Mouse (Mus musculus) heart, embryonic 11.5 days (tissue): ENCODE results near the gene Hist1h2be. TPM values are rescaled to one million over a fixed set of nuclear protein-coding genes. Genes with fewer than 3 reads are reported as not detected.
A peak's percentile ranks its signal among the peaks of the same experiment; 100 is the strongest.
"Not testable (repeated sequence)": the region's sequence is repeated elsewhere in the genome, so short reads cannot be mapped to it uniquely, and the experiment has no call there.

ENCODE experiments used
- ATAC-seq: fragments of 200-750 bp; cut with Nextera tagmentation; replicated peaks from 2 replicates; pipeline ENCODE4 v1.8.0; 2017; ENCODE audit warnings: moderate library complexity; ENCODE audit not compliant: insufficient number of reproducible peaks, low FRiP score, low TSS enrichment
- H3K27ac ChIP-seq: fragments of 300-500 bp; sonication (generic); 2 replicates; pipeline ENCODE4 v1.5.1; 2014; ENCODE audit warnings: mild to moderate bottlenecking, low read depth, low read length
- H3K27me3 ChIP-seq: fragments of 300-500 bp; sonication (generic); 2 replicates; pipeline ENCODE4 v1.6.1; 2014; ENCODE audit warnings: mild to moderate bottlenecking, low read length, mixed read lengths; ENCODE audit not compliant: control insufficient read depth, insufficient read depth
- H3K36me3 ChIP-seq: fragments of 300-500 bp; sonication (generic); 2 replicates; pipeline ENCODE4 v1.6.1; 2014; ENCODE audit warnings: mild to moderate bottlenecking, low read length, moderate library complexity, mixed read lengths; ENCODE audit not compliant: control insufficient read depth, insufficient read depth
- H3K4me1 ChIP-seq: fragments of 300-500 bp; sonication (generic); 2 replicates; pipeline ENCODE4 v1.6.1; 2014; ENCODE audit warnings: low read length; ENCODE audit not compliant: control insufficient read depth, insufficient read depth
- H3K4me2 ChIP-seq: fragments of 300-500 bp; sonication (generic); 2 replicates; pipeline ENCODE4 v1.6.1; 2014; ENCODE audit warnings: mild to moderate bottlenecking, moderate library complexity
- H3K4me3 ChIP-seq: fragments of 300-500 bp; sonication (generic); 2 replicates; pipeline ENCODE4 v1.5.1; 2014; ENCODE audit warnings: low read depth, low read length
- H3K9ac ChIP-seq: fragments of 300-500 bp; sonication (generic); 2 replicates; pipeline ENCODE4 v1.6.1; 2014; ENCODE audit warnings: mild to moderate bottlenecking, low read depth, low read length, moderate library complexity
- H3K9me3 ChIP-seq: fragments of 300-500 bp; sonication (generic); replicated peaks from 2 replicates; pipeline ENCODE4 v1.6.1; 2016; ENCODE audit warnings: low read length; ENCODE audit not compliant: control insufficient read depth
- WGBS: fragments of 180-500 bp; shearing (Covaris S2); extraction: QIAGEN DNeasy Blood & Tissue Kit; methylation state at CpG from one replicate; pipeline ENCODE4 v1.1.7; 2014; ENCODE audit not compliant: insufficient replicate concordance; 5-methylcytosine and 5-hydroxymethylcytosine counted together
- polyA plus RNA-seq: library from polyadenylated mRNA; unstranded; fragments of >200 nt; fragmentation: Nextera tagmentation; extraction: Ambion mirVana; gene quantifications from 2 replicates; pipeline ENCODE4 v1.2.1, GENCODE M21; 2014

Gene Hist1h2be
- polyA plus RNA-seq, 1 experiment from 2014 or later: 2.4 TPM

DNA sequence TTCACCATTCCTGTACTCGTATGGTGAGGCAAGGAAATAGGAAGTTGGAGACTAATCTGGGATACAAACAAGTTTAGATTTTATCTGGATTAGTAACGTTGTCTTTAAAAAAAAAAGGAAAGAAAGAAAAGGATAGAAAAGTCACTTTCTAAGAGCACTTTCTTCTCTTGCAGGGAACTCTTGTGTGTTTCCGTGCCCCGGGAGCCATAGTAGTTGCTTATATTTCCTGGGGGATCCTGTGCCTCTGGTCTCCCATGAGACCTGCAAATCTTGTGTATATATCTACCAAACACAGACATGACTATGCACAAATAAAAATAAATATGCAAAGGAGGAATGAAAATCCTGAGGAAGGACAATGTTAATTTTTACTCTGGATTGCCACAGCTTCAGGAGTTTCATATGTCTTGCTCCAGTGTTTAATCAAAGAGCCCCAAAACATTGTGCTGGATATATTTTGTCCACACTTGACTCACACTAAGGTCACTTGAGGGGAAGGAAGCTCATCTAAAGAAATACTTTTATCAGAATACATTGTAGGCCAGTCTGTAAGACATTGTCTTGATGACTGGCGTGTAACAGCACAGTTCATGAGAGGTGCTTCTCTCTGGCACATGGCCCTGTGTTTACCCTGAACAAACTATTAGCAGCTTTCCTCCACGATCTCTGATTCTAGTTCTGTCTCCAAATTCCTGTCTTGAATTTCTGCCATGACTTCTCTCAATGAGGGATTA lies 43.9 kb downstream of the Hist1h2be start:
- Histone ChIP-seq H3K9ac (peak overlapping the region; percentile 76), H3K36me3 (no peaks in the 10 kb centered on the region), H3K9me3 (no peaks in the 10 kb centered on the region), H3K4me3 (peak overlapping the region; percentile 45), H3K4me1 (peaks cover 11% of the 10 kb centered on the region; the same call in 1 of the 2 replicates), H3K27me3 (no peaks in the 10 kb centered on the region), H3K4me2 (peak overlapping the region; percentile 68), H3K27ac (peak overlapping the region; percentile 84)
- 60% methylated on average over 6 of the region's 6 CpGs for WGBS
- ATAC-seq: no peak

DNA sequence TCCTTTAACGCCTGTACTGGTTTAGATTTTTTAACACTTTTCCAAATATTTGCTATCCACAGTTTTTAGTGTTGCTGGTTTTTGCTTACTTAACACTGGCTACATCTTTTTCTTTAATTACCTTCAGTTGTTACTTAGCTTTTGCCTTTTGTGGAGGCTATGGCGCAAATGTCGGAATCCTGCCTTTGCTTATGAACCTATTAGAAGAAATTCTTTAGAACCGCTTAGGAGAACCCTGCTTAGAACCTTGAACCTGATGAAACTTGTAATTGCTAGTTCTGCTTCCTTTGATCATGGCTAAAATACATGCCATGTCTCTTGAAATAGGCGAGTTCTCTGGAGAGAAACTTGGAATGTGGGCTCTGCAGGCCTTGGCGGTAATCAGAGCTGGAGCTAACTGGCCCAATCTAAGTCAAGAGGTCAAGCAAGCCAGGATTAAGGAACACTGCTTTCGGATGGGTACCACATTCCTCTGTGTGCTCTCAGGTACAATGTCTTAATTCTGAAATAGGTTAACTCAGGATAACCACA lies 44.5 kb downstream of the Hist1h2be start:
- Histone ChIP-seq H3K4me1 (peaks cover 8% of the 10 kb centered on the region; the same call in 1 of the 2 replicates), H3K27me3 (no peaks in the 10 kb centered on the region), H3K4me2 (peak overlapping the region; percentile 68), H3K9ac (peak overlapping the region; percentile 76), H3K9me3 (no peaks in the 10 kb centered on the region), H3K27ac (peak overlapping the region; percentile 84), H3K36me3 (no peaks in the 10 kb centered on the region), H3K4me3 (peak overlapping the region; percentile 45)
- WGBS: 13% methylated on average over 7 of the region's 7 CpGs
- ATAC-seq: no peak

DNA sequence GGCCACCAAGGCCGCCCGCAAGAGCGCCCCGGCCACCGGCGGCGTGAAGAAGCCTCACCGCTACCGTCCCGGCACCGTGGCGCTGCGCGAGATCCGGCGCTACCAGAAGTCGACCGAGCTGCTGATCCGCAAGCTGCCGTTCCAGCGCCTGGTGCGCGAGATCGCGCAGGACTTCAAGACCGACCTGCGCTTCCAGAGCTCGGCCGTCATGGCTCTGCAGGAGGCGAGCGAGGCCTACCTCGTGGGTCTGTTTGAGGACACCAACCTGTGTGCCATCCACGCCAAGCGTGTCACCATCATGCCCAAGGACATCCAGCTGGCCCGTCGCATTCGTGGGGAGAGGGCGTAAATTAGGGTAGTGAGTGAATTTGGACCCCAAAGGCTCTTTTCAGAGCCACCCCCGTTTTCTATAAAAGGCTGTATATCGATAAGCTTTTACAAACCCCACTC lies 45.0 kb downstream of the Hist1h2be start:
- peak overlapping the region; percentile 45 for H3K4me3 ChIP-seq
- WGBS: 0% methylated on average over 11 of the region's 40 CpGs
- H3K4me2 ChIP-seq: peak overlapping the region; percentile 68
- H3K27ac ChIP-seq: peak overlapping the region; percentile 84
- not testable (repeated sequence) for H3K9me3 ChIP-seq, H3K27me3 ChIP-seq, H3K4me1 ChIP-seq, H3K36me3 ChIP-seq, ATAC-seq
- peak overlapping the region; percentile 76 for H3K9ac ChIP-seq

DNA sequence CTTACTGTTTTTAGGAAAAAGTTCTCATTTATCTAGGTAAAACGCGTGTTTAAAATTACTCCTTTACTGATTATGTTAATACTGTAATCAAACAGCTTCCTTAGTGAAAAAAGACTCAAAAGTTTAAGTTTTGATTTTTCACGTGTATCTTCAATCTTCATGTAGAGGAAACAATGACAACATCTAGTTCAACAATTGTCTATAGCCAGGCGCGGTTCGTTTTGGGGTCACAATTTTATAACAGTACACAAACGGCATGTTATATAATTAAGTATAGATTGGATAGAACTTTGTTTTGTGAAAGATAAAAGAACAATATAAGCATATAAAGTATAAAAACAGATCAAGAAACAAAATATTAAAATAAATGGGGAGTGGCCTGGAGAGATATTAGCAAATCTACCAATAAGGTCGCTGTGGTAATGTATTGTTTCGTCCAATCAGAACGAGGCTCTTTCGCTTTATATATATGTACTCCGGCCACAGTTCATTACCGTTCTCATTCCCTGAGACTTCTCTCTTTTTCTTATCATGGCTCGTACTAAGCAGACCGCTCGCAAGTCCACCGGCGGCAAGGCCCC lies 45.6 kb downstream of the Hist1h2be start, which contains the start of gene Hist1h3d:
Hist1h3d (plus strand) TSS at position 493 of the 581 bp plus-strand sequence.
- Histone ChIP-seq H3K9me3 (no peaks in the 10 kb centered on the region), H3K27me3 (no peaks in the 10 kb centered on the region), H3K36me3 (no peaks in the 10 kb centered on the region), H3K4me2 (peak within 1 kb of the TSS; percentile 68), H3K9ac (peak within 1 kb of the TSS; percentile 76), H3K27ac (peak within 1 kb of the TSS; percentile 84), H3K4me1 (peaks cover 8% of the 10 kb centered on the region; the same call in 1 of the 2 replicates), H3K4me3 (peak within 1 kb of the TSS; percentile 45)
- ATAC-seq: peak; percentile 60
- WGBS: under 1% methylated on average over 18 of the region's 18 CpGs

DNA sequence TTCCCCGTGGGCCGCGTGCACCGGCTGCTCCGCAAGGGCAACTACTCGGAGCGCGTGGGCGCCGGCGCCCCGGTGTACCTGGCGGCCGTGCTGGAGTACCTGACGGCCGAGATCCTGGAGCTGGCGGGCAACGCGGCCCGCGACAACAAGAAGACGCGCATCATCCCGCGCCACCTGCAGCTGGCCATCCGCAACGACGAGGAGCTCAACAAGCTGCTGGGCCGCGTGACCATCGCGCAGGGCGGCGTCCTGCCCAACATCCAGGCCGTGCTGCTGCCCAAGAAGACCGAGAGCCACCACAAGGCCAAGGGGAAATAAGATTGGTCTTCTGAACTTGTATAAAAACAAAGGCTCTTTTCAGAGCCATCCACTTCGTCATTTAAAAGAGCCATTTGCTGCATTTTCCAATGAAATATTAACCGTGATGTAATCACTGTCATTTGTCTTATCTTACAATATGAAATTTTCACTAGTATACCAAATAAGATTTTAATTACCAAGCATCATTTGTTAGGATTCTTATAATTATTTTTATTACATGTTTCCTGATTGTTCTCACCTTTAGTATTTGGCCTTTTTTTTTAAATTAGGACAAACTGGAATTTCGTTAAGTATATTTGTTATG lies 46.3 kb downstream of the Hist1h2be start:
- Histone ChIP-seq H3K4me2 (peak overlapping the region; percentile 75), H3K9ac (peak overlapping the region; percentile 59; the same call in 1 of the 2 replicates), H3K27ac (peak overlapping the region; percentile 96), H3K4me1 (peaks cover 10% of the 10 kb centered on the region), H3K4me3 (peak overlapping the region; percentile 25)
- 5% methylated on average over 5 of the region's 39 CpGs for WGBS
- ATAC-seq, H3K36me3 ChIP-seq, H3K27me3 ChIP-seq, H3K9me3 ChIP-seq: not testable (repeated sequence)

DNA sequence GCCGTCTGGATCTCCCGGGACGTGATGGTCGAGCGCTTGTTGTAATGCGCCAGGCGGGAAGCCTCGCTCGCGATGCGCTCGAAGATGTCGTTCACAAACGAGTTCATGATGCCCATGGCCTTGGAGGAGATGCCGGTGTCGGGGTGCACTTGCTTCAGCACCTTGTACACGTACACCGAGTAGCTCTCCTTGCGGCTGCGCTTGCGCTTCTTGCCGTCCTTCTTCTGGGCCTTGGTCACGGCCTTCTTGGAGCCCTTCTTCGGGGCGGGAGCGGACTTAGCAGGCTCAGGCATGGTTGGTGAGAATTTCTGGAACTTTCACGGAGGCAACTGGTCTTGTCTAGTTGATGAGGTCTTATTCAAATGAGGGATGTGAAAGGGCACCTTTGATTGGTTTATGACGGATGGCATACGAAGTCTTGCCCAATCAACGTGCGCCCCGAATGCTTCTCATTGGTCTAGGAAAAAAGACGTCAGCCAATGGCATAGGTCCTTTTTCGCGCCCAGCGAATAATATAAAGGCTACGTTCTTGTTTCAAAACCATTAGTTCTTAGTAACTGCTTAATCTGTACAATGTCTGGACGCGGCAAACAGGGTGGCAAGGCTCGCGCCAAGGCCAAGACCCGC lies 46.9 kb downstream of the Hist1h2be start, which contains the start of the genes Hist1h2bf and Hist1h2ad:
Hist1h2bf (minus strand) TSS at position 299 of the 627 bp plus-strand sequence.
Hist1h2ad (plus strand) TSS at position 484 of the 627 bp plus-strand sequence.
- not testable (repeated sequence) for H3K9me3 ChIP-seq, H3K36me3 ChIP-seq, H3K27me3 ChIP-seq
- WGBS: under 1% methylated on average over 30 of the region's 42 CpGs
- Histone ChIP-seq H3K4me2 (peak within 1 kb of the TSS; percentile 75), H3K27ac (peak within 1 kb of the TSS; percentile 96), H3K4me3 (peak within 1 kb of the TSS; percentile 45), H3K4me1 (peaks cover 10% of the 10 kb centered on the region), H3K9ac (peak within 1 kb of the TSS; percentile 76)
- ATAC-seq: peak; percentile 90

DNA sequence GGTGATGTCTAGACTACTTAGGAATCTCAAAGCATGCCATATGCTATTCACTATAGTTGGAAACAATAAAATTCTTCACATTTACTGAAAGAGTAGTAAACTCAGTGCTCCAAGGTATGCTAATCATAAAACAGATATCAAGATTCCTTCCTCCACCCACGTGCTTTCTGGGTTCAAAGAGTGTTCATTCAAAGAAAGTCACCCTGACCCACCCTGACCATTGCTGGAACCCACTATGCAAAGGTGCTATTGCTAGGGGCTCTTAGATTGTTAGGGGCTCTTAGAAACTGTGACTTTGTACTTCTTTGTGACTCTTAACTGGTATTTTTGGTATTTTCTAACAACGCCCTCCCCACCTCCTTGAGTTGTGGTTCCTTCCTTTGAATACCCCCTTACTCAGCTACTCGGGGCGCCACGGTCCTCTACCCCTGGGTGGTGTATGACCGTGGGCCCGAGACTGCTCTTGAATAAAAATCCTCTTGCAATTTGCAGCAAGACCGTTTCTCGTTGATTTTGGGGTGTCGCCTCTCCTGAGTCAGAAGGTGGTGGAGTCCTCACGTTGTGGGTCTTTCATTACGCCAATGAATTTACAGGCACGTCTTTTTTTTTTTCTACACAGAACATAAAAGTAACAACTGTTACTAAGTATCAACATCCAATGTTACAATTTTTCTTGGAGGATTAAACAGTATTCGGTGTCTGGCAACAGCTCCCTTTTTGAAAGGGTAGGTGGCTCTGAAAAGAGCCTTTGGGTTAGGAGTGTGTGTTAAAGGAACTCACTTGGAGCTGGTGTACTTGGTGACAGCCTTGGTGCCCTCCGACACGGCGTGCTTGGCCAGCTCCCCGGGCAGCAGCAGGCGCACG lies 47.7 kb downstream of the Hist1h2be start:
- not testable (repeated sequence) for ATAC-seq, H3K27me3 ChIP-seq, H3K36me3 ChIP-seq, H3K9me3 ChIP-seq
- peaks cover 10% of the 10 kb centered on the region for H3K4me1 ChIP-seq
- peak overlapping the region; percentile 76 for H3K9ac ChIP-seq
- H3K4me3 ChIP-seq: peak overlapping the region; percentile 51
- H3K4me2 ChIP-seq: peak overlapping the region; percentile 75
- peak overlapping the region; percentile 96 for H3K27ac ChIP-seq
- 13% methylated on average over 17 of the region's 20 CpGs for WGBS
